Mouse (Mus musculus): ENCODE data around the gene Slc4a8. TPM values are rescaled to one million over a fixed set of nuclear protein-coding genes. Genes with fewer than 3 reads are reported as not detected.

The Slc4a8 gene
- total RNA-seq (2023) = 1 to 10 TPM; 1.4 to 2.0 TPM

GRCm38 (mm10) chr15:100761419-100762185 is at the start of gene Slc4a8:
TSS of gene Slc4a8 (plus strand) at chr15:100761747.

GRCm38 (mm10) chr15:100729281-100729985 is 32.1 kb upstream of the Slc4a8 start, which contains the start of gene Galnt6:
TSS of gene Galnt6 (minus strand) at chr15:100729376.

GRCm38 (mm10) chr15:100869558-100869957 is 108.0 kb downstream of the Slc4a8 start, which contains the start of gene Scn8a:
TSS of gene Scn8a (plus strand) at chr15:100869858.

Other genes starting within 250 kb of the Slc4a8 start
- 1 to 10 TPM; 3.7 to 4.6 TPM for gene Tfcp2, start 209.7 kb upstream of the Slc4a8 start, total RNA-seq (2023)
- 1 to 10 TPM; 1.3 to 1.6 TPM for gene Pou6f1, start 161.8 kb upstream of the Slc4a8 start, total RNA-seq (2023)
- gene Dazap2, start 146.4 kb upstream of the Slc4a8 start, total RNA-seq (2023) = 100 to 1,000 TPM; 411 to 444 TPM
- gene Smagp, start 124.8 kb upstream of the Slc4a8 start, total RNA-seq (2023) = 1 to 10 TPM; 2.5 to 3.4 TPM
- 100 to 1,000 TPM; 235 to 265 TPM for gene Bin2, start 92.2 kb upstream of the Slc4a8 start, total RNA-seq (2023)
- gene Cela1, start 73.8 kb upstream of the Slc4a8 start, total RNA-seq (2023) = 1 to 10 TPM; 2.7 to 6.7 TPM
- gene Galnt6, start 32.4 kb upstream of the Slc4a8 start, total RNA-seq (2023) = 1 to 10 TPM; 6.1 to 6.5 TPM
- gene Scn8a, start 108.1 kb downstream of the Slc4a8 start, total RNA-seq (2023) = not detected